Mouse (Mus musculus): Measurements from ENCODE around the gene Them7. TPM values are rescaled to one million over a fixed set of nuclear protein-coding genes. Genes with fewer than 3 reads are reported as not detected.

Gene Them7
- 21.3 and 23.2 TPM in 2 replicates for polyA plus RNA-seq (2015; fragmentation: Nextera tagmentation; extraction: Ambion mirVana)

DNA sequence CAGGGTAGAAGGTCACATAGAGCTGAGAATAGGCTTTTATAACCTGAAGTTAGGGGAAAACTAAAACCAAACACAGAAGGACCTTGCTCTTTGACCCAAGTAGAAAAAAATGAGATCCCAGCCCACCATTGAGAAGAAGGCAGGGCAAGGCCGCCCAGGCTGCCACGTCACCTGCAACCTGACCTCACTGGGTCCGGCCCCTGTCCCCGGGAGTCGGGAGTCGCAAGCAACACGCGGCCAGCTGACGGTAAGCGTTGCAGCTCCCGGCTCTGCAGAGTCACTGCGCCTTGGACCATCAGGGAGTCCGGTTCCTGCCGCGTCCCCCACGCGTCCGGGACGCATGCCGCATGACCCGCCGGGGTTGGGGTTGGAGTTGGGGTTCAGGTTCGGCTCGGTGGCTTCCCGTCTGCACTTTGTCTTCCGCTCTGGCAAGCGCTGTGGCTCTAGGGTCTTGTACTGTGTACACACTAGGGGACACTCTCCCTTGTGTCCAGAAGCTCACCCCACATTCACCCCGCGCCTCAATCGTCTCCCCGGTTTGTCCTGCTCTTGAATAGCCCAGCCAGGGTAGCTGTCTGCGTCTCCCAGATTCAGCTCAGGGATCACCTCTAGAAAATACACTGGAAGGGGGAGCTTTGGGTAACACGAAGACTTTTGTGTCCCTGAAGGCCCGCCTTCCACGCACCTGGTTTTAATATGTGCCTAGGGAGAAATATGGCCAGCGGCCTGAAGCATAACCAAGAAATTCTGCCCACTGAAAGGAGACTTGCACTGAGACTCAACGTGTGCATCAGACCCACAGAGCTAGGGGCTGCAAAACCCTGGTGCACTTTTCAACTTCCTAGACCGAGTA is at the start of gene Them7:
TSS of gene Them7 (plus strand) at position 187 of the 853 bp plus-strand sequence.
- no peak for TF ChIP-seq CTCF (IDR thresholded peaks at IDR 0.05; ENCODE audit: low read depth)
- H3K9ac ChIP-seq (ENCODE audit: low read depth, low read length): peak within 1 kb of the TSS; percentile 53
- peak; percentile 88 for ATAC-seq (replicated peaks; ENCODE audit: low FRiP score, low read depth)

GRCm38 (mm10) chr2:105178871-105179270 is 45.2 kb upstream of the Them7 start:
- Histone ChIP-seq H3K9me3 (replicated peaks; ENCODE audit: low read length) (no peaks in the 10 kb centered on the region), H3K27ac (no peak overlapping the region), H3K4me2 (ENCODE audit: low read length) (no peak overlapping the region), H3K27me3 (ENCODE audit: insufficient read depth, low read length) (no peaks in the 10 kb centered on the region), H3K4me3 (replicated peaks; ENCODE audit: low read depth, low read length) (no peak overlapping the region), H3K9ac (ENCODE audit: low read depth, low read length) (no peak overlapping the region), H3K4me1 (replicated peaks; ENCODE audit: insufficient read depth, low read length) (no peaks in the 10 kb centered on the region), H3K36me3 (ENCODE audit: insufficient read depth, low read length) (peaks cover 4% of the 10 kb centered on the region; the same call in 1 of the 2 replicates)
- no peak for TF ChIP-seq CTCF (IDR thresholded peaks at IDR 0.05; ENCODE audit: low read depth)
- WGBS: 78% methylated on average over 12 of the region's 12 CpGs
- DNase-seq (ENCODE audit: low spot score): no peak
- ATAC-seq (replicated peaks; ENCODE audit: low FRiP score, low read depth): no peak; the same call in 1 of the 2 replicates

More for the DNA sequence above, at the start of gene Them7:
- Histone ChIP-seq H3K4me3 (replicated peaks; ENCODE audit: low read depth, low read length) (peak within 1 kb of the TSS; percentile 32), H3K27ac (peak within 1 kb of the TSS; percentile 65; the same call in 1 of the 2 replicates), H3K27me3 (ENCODE audit: insufficient read depth, low read length) (no peaks in the 10 kb centered on the region), H3K9me3 (replicated peaks; ENCODE audit: low read length) (no peaks in the 10 kb centered on the region), H3K36me3 (ENCODE audit: insufficient read depth, low read length) (no peaks in the 10 kb centered on the region), H3K4me1 (replicated peaks; ENCODE audit: insufficient read depth, low read length) (peaks cover 4% of the 10 kb centered on the region; the same call in 1 of the 2 replicates), H3K4me2 (ENCODE audit: low read length) (peak within 1 kb of the TSS; percentile 68)
- WGBS: 4% methylated on average over 38 of the region's 38 CpGs
- DNase-seq (ENCODE audit: low spot score): peak; percentile 72

- no peak overlapping the region for H3K4me2 ChIP-seq (ENCODE audit: low read length)
- ATAC-seq (replicated peaks; ENCODE audit: low FRiP score, low read depth): no peak
- 42% methylated on average over 6 of the region's 6 CpGs for WGBS
- H3K27me3 ChIP-seq (ENCODE audit: insufficient read depth, low read length): no peaks in the 10 kb centered on the region
- 0 out of 2 replicates have a peak, but pooled peaks cover 2% of the 10 kb centered on the region for H3K4me1 ChIP-seq (replicated peaks; ENCODE audit: insufficient read depth, low read length)
- no peak overlapping the region for H3K9ac ChIP-seq (ENCODE audit: low read depth, low read length)
- no peaks in the 10 kb centered on the region for H3K36me3 ChIP-seq (ENCODE audit: insufficient read depth, low read length)
- no peaks in the 10 kb centered on the region for H3K9me3 ChIP-seq (replicated peaks; ENCODE audit: low read length)
- no peak overlapping the region for H3K27ac ChIP-seq
- DNase-seq (ENCODE audit: low spot score): no peak
- no peak for TF ChIP-seq CTCF (IDR thresholded peaks at IDR 0.05; ENCODE audit: low read depth)
- H3K4me3 ChIP-seq (replicated peaks; ENCODE audit: low read depth, low read length): no peak overlapping the region
These were observed 41.6 kb upstream of the Them7 start for GRCm38 (mm10) chr2:105182501-105182900.

DNA sequence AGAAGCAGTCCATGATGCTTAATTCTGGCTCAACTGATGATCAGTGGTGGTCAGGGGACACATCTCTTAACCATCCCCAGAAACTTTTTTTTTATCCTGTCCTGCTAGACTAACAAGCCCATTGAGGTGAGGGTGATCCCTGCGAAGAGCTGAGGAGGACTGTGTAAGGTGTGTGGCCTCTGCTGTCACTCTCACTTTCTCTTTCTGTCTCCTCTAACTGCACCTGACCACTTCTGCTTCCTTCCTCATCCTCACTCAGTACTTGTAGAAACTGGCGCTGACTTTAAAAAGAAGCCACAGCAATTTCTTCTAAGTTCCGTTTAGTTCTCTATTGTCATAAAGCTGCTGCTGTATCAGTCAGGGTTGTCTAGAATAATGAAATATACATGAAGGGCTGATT is 39.0 kb upstream of the Them7 start:
- Histone ChIP-seq H3K27me3 (ENCODE audit: insufficient read depth, low read length) (no peaks in the 10 kb centered on the region), H3K9me3 (replicated peaks; ENCODE audit: low read length) (no peaks in the 10 kb centered on the region), H3K9ac (ENCODE audit: low read depth, low read length) (no peak overlapping the region), H3K36me3 (ENCODE audit: insufficient read depth, low read length) (no peaks in the 10 kb centered on the region), H3K4me3 (replicated peaks; ENCODE audit: low read depth, low read length) (no peak overlapping the region), H3K4me2 (ENCODE audit: low read length) (no peak overlapping the region), H3K27ac (no peak overlapping the region), H3K4me1 (replicated peaks; ENCODE audit: insufficient read depth, low read length) (0 out of 2 replicates have a peak, but pooled peaks cover 2% of the 10 kb centered on the region)
- no peak for TF ChIP-seq CTCF (IDR thresholded peaks at IDR 0.05; ENCODE audit: low read depth)
- WGBS: 87% methylated on average over 3 of the region's 3 CpGs
- ATAC-seq (replicated peaks; ENCODE audit: low FRiP score, low read depth): no peak
- DNase-seq (ENCODE audit: low spot score): no peak

- H3K36me3 ChIP-seq (ENCODE audit: insufficient read depth, low read length): no peaks in the 10 kb centered on the region
- no peak overlapping the region for H3K4me3 ChIP-seq (replicated peaks; ENCODE audit: low read depth, low read length)
- 0 out of 2 replicates have a peak, but pooled peaks cover 2% of the 10 kb centered on the region for H3K4me1 ChIP-seq (replicated peaks; ENCODE audit: insufficient read depth, low read length)
- no peaks in the 10 kb centered on the region for H3K9me3 ChIP-seq (replicated peaks; ENCODE audit: low read length)
- ATAC-seq (replicated peaks; ENCODE audit: low FRiP score, low read depth): no peak
- 70% methylated on average over 13 of the region's 13 CpGs for WGBS
- no peak overlapping the region for H3K27ac ChIP-seq
- H3K4me2 ChIP-seq (ENCODE audit: low read length): no peak overlapping the region
- no peak for DNase-seq (ENCODE audit: low spot score)
- TF ChIP-seq CTCF (IDR thresholded peaks at IDR 0.05; ENCODE audit: low read depth): peak; percentile 31; the same call in 1 of the 2 replicates
- H3K9ac ChIP-seq (ENCODE audit: low read depth, low read length): no peak overlapping the region
- no peaks in the 10 kb centered on the region for H3K27me3 ChIP-seq (ENCODE audit: insufficient read depth, low read length)
These were observed 38.2 kb upstream of the Them7 start for GRCm38 (mm10) chr2:105185768-105186529.

- WGBS: 58% methylated on average over 5 of the region's 5 CpGs
- H3K27me3 ChIP-seq (ENCODE audit: insufficient read depth, low read length): no peaks in the 10 kb centered on the region
- no peak overlapping the region for H3K4me3 ChIP-seq (replicated peaks; ENCODE audit: low read depth, low read length)
- DNase-seq (ENCODE audit: low spot score): no peak
- no peak overlapping the region for H3K4me2 ChIP-seq (ENCODE audit: low read length)
- no peaks in the 10 kb centered on the region for H3K36me3 ChIP-seq (ENCODE audit: insufficient read depth, low read length)
- no peak for ATAC-seq (replicated peaks; ENCODE audit: low FRiP score, low read depth)
- no peak for TF ChIP-seq CTCF (IDR thresholded peaks at IDR 0.05; ENCODE audit: low read depth)
- 0 out of 2 replicates have a peak, but pooled peaks cover 2% of the 10 kb centered on the region for H3K4me1 ChIP-seq (replicated peaks; ENCODE audit: insufficient read depth, low read length)
- no peak overlapping the region for H3K27ac ChIP-seq
- H3K9ac ChIP-seq (ENCODE audit: low read depth, low read length): no peak overlapping the region
- H3K9me3 ChIP-seq (replicated peaks; ENCODE audit: low read length): no peaks in the 10 kb centered on the region
These were observed 37.5 kb upstream of the Them7 start for GRCm38 (mm10) chr2:105186591-105186990.

Measured in kidney, postnatal 0 days (tissue).